Mouse (Mus musculus): ENCODE data around the gene Brap.

DNA sequence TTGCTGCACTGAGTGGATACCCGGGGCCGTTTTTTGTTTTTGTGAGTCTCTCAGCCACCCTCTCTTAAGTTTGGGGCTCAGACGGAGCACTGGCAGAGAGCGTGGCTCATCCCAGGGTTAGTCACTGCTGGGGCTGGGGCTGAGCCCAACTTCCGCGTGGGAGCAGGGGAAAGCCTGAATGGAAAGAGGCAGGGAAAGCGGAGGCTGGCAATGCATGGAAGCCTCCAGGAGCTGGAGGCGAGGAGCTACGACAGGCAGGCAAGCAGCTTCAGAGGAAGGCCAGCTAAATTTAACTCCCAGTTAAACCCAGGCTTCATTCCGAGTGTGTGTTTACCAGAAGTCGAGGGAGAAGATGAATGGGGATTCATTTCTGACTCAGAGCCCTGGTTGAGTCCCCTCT, 40.1 kb downstream of the Brap start:
- no peak for TF ChIP-seq GATA1 (IDR thresholded peaks at IDR 0.05; ENCODE audit: borderline replicate concordance, low read length)
- TF ChIP-seq TAL1 (conservative IDR thresholded peaks at IDR 0.05; ENCODE audit: low read depth, low read length): no peak
